Mouse (Mus musculus): Measurements from ENCODE around the gene Cdyl.

Cdyl gene

GRCm38 (mm10) chr13:35659406-35659985 is at the start of gene Cdyl:
Gene Cdyl, plus strand, starts transcription at chr13:35659833.
- DNase-seq (ENCODE audit: low read depth, low spot score), result no peak

DNA sequence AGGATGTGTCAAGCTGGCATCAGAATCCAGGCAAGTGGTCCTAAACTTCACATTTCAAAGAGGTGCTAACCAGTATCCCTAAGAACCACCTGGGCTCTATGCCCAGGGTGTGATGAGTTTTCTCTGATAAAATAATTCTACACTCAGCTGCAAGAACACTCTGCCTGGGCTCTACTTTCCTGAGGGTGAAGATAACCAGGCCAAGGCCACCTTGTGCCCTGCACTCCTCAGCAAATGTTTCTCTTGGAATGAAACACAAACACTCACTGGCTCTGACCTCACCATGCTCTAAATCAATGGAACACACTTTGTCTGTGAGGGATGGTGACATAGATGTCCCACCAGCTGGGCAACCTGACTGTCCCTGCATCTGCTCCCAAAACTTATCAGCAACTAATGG is 48.9 kb upstream of the Cdyl start:
- no peak for DNase-seq (ENCODE audit: low read depth, low spot score)

- no peak for DNase-seq (ENCODE audit: low read depth, low spot score)
These were observed 47.1 kb upstream of the Cdyl start for GRCm38 (mm10) chr13:35612506-35612905.

DNA sequence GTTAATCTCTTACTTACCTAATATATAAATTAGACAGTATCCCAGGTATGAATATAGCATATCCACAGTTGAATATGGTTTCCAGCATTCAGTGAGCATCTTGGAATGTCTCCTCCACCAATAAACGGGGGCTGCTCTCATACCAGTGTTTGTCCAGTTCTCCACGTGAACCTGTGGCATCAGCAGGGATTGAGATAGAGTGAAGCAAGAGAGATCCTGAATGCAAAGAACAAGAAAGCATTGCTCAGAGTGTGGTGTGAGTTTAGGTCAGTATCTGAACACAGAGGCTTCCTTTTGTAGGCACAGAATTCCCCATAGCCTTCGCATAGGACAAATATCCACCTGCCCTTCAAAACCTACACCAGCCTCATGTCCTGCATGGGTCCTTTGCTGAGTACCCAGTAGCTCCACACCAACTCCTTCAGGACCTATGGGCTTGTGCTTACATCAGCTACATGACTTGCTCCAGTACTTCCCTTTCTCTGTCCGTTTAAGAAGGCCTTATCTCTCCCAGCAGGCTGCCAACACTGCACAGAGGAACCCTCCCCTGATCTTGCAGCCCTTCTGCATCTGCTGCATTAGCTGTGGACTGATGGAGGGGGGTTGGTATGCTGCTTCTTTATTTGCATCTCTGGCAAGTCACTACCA is 44.7 kb upstream of the Cdyl start:
- DNase-seq (ENCODE audit: low read depth, low spot score), result no peak

DNA sequence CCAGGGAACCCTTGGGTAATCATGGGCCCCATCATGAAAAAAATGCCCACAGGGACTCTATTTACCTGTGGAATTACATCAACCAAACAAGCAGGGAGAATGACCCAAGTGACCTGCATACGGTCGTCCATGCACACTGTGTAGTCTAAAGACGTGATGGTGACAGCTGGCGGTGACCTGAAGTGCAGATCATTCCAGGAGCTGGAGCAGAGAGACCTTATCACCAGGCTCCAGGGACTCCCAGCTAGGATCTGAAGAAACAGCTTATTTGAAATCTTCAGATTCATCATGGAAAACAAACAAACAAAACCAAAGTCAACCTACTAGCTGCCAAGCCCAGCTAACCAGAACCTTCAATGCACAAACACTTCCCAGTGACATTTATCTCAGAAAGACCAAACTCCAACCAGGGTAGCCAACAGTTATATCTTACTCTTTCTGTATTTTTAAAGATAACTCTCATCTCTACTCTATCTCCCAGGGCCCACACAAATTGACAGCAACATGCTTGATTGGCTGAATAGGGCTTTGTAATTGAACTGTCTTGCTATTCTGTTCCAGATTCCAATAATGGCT is 43.0 kb upstream of the Cdyl start:
- no peak for DNase-seq (ENCODE audit: low read depth, low spot score)

DNA sequence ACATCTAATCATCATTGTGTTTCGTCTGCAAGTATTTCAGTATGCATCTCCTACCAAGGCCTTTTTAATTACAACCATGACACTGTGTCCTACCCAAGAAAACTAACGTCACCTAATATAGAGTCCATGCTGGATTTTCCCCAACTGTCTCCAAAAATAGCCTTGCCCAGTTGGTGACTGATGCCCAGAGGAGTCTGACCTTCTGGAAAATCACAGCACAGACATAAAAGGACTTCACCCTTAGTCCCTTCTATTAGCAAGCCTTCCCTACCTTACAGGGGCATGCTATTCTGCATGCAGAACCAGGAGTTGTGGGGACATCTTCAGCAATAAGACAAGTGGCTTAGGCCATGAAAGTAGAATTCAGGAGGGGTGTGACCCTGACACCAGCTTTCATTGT is 40.3 kb upstream of the Cdyl start:
- DNase-seq (ENCODE audit: low read depth, low spot score), result no peak

GRCm38 (mm10) chr13:35620756-35621155 is 38.9 kb upstream of the Cdyl start:
- DNase-seq (ENCODE audit: low read depth, low spot score), result no peak

DNA sequence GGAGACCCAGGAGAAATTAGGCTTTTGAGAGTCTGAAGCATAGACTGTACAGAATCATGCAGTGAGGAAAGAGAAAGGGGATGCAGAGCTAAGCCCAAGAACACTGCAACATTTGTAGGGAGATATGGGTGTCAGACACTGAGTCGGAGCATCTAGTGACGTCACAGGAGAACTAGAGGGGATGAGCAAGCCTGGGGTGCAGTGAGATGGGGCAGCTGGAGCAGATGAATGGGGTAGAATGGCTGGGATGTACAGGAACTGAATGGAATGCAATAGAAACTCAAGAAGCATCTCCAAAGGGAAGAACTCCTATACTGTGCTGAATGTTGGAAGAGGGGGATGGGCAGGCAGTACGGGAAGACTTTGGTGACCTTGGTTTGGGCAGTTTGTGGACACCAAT is 34.8 kb upstream of the Cdyl start:
- no peak for DNase-seq (ENCODE audit: low read depth, low spot score)

- no peak for DNase-seq (ENCODE audit: low read depth, low spot score)
These were observed 34.1 kb upstream of the Cdyl start for GRCm38 (mm10) chr13:35625556-35625955.

GRCm38 (mm10) chr13:35627319-35627718 is 32.3 kb upstream of the Cdyl start:
- DNase-seq (ENCODE audit: low read depth, low spot score), result no peak

DNA sequence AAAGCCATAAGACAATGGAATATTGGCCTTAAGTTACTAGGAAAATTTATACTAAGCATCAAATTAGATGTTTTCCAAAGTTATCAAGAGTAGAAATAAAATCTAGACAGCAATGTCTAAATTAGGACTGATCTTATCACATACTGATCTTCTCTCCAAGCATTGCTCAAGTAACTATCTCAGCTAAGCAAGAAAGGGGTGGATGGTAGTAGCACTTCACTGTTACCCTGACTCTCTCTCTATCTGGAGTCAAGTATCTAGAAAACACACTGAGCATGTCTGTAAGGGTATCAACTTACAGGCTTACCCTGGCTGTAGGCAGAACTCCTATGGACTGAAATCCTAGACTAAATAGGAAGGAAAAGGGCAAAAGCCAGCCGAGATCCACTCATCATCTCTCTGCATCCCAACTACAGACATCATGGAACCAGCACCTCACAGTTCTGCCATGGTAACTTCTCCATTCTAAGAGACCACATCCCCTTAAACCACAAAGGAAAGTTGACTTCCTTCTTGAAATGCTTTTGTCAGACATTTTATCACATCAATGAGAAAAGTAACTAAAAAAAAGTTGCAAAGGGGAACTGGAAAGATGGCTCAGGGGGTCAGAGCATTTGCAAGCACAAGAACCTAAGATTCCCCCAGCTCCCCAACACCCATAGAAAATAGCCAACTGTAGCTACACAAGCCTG is 12.4 kb upstream of the Cdyl start:
- no peak for DNase-seq (ENCODE audit: low read depth, low spot score)

DNA sequence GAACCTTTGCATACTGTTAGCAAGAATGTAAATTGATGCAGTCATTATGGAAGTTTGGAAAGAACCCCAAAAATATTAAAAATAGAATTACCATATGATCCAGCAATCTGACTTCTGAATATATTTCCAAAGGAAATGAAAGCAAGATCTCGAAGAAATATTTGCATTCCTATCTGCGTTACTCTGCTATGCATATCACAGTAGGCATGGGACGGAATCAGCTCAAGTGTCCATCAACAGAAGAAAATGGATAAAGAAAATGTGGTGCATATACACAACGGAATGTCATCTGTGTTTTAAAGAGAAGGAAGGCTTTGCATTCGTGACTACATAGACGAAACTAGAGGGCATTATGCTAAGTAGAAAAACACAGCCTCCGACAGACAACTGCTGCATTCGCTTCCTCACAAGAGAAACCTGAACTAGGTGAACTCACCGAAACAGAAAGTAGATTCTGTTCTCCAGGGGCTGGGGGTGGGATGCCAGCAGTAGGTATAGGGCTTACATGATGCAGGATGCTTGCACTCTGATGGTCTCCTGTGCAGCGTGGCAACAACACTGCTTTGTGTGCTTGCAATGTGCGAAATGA is 9.3 kb upstream of the Cdyl start:
- DNase-seq (ENCODE audit: low read depth, low spot score), result no peak

DNA sequence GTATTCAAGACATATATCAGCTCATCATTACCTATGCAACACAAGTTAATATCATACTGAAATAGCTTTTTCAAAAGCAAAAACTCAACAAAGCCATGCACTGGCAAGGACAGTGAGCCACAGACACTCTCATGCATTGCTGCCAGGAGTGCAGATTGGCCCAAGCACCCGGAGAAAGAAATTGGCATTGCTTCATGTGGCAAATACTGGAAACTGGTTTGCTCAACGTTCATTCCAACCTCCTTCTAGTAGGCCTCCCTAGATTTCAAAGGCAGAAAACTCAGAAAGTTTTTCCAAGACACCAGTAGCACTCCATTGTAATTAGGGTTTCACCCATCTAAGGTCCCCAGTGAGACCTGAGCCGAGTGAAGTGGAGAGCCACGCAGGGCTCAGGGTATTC is 6.8 kb upstream of the Cdyl start:
- no peak for DNase-seq (ENCODE audit: low read depth, low spot score)

DNA sequence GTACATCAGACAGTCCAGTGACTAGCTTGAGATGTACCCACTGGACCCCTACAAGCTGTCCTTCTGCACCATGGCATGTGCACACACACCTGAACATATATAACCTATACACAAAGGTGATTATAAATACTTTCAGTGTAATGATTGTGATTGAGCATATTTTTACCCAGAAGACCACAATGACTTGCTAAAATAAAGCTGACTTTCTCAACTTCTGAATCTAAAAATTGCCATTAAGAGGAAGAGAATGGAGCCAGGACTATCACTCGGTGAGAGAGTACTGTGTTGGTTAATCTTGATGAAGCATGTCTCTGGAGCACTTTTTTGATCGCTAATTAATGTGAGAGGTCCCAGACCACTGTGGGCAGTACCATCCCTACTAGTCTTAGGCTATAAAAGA is 2.8 kb upstream of the Cdyl start:
- no peak for DNase-seq (ENCODE audit: low read depth, low spot score)

- no peak for DNase-seq (ENCODE audit: low read depth, low spot score)
These were observed 5.8 kb downstream of the Cdyl start for GRCm38 (mm10) chr13:35665456-35665855.

DNA sequence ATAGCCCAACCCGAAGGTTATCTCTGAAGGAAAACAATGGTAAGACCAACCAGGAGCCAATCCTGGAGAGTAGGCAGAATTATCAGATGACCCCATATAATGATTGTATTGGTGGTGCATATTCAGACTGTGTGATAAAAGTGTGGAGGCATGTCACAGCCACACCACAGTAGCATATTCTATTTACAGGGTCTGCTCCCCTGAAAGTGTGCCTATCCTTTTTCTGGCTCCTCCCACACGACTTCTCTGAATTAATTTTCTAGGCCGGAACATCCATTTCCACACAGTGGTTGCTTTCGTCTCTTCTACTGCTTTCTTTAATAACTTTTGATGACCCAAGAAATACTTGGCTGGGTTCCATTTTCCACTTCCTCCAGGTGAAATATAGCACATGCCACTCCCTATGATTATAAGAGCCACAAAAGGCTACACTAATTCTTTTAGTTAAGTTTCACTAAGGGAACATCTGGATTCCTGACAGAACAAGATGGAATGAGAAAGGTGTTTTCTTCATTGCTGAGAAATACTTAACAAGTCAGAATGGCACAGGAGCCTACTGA is 10.4 kb downstream of the Cdyl start:
- DNase-seq (ENCODE audit: low read depth, low spot score), result no peak

DNA sequence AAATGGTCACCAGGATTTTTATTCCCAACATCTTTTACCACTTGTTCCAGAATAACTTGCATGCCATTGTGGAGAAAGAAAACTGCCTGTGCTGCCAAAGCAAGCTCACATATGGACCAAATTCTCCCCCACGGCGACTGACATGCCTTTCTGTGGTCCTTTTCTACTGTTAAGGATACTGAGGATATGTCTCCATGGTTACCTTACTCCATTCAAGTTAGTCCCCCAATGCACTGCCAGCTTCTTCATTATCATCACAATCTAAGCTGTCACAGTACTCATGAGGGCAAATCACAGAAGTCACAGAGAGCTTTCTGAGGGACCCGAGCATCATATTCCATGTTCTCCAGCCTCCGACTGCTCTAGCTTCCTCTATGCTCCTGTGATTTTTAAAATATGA is 11.2 kb downstream of the Cdyl start:
- no peak for DNase-seq (ENCODE audit: low read depth, low spot score)

DNA sequence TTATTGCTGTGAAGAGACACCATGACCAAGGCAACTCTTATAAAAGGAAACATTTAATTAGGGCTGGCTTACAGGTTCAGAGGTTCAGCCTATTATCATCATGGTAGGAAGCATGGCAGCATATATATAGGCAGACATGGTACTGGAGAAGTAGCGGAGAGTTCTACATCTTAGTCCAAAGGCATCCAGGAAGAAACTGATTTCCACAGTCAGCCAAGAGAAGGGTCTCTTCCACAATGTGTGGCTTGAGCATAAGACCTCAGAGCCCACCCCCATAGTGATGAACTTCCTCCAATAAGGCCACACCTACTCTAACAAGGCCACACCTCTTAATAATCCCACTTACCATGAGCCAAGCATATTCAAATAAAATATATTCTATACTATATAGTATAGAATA is 17.3 kb downstream of the Cdyl start:
- no peak for DNase-seq (ENCODE audit: low read depth, low spot score)

- no peak for DNase-seq (ENCODE audit: low read depth, low spot score)
These were observed 17.9 kb downstream of the Cdyl start for GRCm38 (mm10) chr13:35677433-35678051.

GRCm38 (mm10) chr13:35678691-35679090 is 19.1 kb downstream of the Cdyl start:
- no peak for DNase-seq (ENCODE audit: low read depth, low spot score)

DNA sequence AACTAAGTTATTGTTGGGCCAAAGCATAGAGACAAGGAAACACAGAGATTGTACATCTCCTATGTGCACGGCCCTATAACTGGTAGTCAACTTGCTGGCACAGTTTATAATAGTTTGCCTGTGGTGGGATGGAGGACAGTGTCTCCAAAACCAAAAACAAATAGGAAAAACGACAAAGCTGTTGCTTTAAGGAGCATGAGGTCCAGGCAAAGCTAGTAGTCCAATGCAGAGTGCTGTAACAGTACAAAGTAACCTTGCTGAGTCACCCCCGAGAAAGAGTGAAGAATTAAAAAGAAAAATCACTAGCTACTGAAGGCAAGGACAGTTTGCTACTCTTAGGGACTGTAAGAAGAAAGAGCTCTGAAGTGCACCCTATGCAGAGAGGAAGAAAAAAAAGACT is 21.7 kb downstream of the Cdyl start:
- DNase-seq (ENCODE audit: low read depth, low spot score), result no peak

DNA sequence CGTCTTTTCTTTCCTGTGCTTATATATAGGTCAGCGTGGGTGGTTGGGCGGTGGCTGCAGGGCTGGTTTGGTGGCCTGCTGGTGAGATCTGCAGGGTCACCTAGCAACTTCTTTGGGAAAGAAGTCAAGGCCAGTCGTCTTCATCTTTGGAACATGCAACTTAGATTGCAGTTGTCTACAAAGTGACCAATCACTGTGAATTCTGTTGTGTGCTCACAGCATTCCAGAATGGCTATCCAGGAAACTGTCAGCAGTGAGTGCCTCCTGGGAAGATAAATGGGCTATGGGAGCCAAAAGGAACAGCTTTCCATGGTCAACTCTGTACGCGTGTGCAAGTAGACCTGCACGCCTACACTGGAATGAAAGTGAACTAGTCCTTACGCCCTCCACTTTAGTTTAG is 26.6 kb downstream of the Cdyl start:
- DNase-seq (ENCODE audit: low read depth, low spot score), result no peak

All from retina, adult 2 months (tissue).